Mouse (Mus musculus): ENCODE data around the gene Vbp1. TPM values are rescaled to one million over a fixed set of nuclear protein-coding genes. Genes with fewer than 3 reads are reported as not detected.
A peak's percentile ranks its signal among the peaks of the same experiment; 100 is the strongest.
"Not testable (repeated sequence)": the region's sequence is repeated elsewhere in the genome, so short reads cannot be mapped to it uniquely, and the experiment has no call there.

The Vbp1 gene
- 0.51 and 0.55 TPM in 2 replicates for polyA plus RNA-seq (2012)

DNA sequence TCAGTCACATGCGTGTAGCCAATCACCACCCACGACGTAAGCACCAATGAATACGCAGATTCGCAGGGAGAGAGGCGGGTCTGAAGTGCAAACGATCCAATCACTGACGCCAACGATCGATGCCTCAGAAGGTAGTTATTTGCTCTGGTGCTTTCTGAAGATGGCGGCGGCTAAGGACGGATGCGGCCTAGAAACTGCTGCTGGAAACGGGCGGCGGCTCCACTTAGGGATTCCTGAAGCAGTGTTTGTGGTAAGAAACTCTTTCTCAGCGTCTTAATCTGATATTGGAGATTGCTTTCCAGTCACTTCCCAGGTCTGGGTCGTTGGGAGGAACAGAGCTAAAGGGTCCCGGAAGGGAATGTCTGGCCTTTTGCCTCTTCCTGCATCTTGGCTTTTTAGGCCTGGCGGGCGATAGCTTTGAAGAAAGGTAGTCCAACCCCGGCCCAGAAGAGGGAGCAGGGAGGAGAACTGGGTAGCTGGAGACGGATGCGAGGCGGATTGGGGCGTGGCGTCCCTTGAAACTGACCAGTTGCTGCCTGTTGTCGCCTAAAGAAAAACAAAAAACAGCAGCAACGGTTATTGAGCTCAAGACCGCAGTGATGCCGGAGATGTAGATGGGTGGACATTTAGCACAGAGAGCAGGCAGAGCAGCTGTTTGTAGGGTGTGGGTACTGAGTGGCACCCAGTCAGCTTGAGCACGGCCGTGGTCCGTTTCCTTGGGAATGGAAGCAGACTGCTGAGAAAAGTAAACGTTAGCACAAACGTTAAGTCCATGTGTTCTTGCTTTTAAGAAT is at the start of gene Vbp1:
Vbp1 (plus strand) TSS at position 121 of the 794 bp plus-strand sequence.
- Histone ChIP-seq H3K4me3 (replicated peaks) (peak within 1 kb of the TSS; percentile 84), H3K27me3 (ENCODE audit: control insufficient read depth) (peaks cover 12% of the 10 kb centered on the region), H3K4me1 (ENCODE audit: control insufficient read depth) (peaks cover 7% of the 10 kb centered on the region), H3K36me3 (ENCODE audit: control insufficient read depth) (peaks cover 10% of the 10 kb centered on the region), H3K9me3 (ENCODE audit: control insufficient read depth, low read length) (no peaks in the 10 kb centered on the region)
- TF ChIP-seq TAL1 (IDR thresholded peaks at IDR 0.05; ENCODE audit: low read length) (no peak), GATA1 (IDR thresholded peaks at IDR 0.05; ENCODE audit: low read length) (no peak)

DNA sequence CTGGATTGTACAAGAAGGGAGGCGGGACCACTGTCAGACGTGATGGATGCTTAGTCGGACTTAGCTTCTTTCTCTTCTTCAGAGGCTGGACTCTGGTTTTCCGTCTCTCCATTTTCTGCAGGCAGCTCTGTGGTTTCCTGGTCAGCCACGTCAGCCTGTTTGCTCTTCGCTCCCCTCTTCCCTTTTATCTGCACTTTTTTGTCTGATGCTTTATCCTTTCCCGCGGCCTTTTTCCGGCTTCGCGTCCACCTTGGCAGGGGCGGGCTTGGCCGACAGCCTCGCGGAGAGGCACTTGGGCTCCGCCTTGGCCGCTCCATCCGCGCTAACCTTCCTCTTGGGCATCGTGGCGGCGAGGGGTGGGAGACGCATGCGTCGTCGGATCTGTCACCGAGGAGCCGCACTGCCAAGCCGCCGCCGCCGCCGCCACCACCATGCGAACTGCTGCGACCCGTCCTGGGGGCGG is 38.9 kb upstream of the Vbp1 start:
- H3K36me3 ChIP-seq (ENCODE audit: control insufficient read depth); H3K9me3 ChIP-seq (ENCODE audit: control insufficient read depth, low read length); H3K4me1 ChIP-seq (ENCODE audit: control insufficient read depth); H3K27me3 ChIP-seq (ENCODE audit: control insufficient read depth): not testable (repeated sequence)
- peak overlapping the region; percentile 40 for H3K4me3 ChIP-seq (replicated peaks)

DNA sequence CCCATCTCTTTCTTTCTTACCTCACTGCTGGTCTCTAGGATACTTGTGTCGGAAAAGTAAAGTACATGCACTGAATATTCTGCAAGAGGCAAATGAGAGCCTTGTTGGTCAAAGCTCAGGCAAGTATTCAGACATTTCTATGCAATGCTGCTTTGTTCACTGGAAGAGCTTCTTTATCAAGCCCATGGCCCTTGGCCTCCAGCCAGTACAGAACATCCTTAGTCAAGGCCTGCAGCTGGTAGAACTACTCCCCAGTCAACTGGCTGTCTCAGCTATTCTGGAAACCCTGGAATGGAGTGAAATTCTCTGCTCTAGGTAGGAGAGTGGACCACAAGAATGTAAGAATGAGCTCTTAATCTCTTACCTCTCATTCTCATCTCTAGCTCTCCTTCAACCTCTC is 24.2 kb upstream of the Vbp1 start:
- Histone ChIP-seq H3K27me3 (ENCODE audit: control insufficient read depth) (peaks cover 2% of the 10 kb centered on the region; the same call in 1 of the 2 replicates), H3K4me3 (replicated peaks) (no peak overlapping the region), H3K9me3 (ENCODE audit: control insufficient read depth, low read length) (no peaks in the 10 kb centered on the region), H3K4me1 (ENCODE audit: control insufficient read depth) (no peaks in the 10 kb centered on the region), H3K36me3 (ENCODE audit: control insufficient read depth) (no peaks in the 10 kb centered on the region)
- TF ChIP-seq TAL1 (IDR thresholded peaks at IDR 0.05; ENCODE audit: low read length) (no peak), GATA1 (IDR thresholded peaks at IDR 0.05; ENCODE audit: low read length) (no peak)

DNA sequence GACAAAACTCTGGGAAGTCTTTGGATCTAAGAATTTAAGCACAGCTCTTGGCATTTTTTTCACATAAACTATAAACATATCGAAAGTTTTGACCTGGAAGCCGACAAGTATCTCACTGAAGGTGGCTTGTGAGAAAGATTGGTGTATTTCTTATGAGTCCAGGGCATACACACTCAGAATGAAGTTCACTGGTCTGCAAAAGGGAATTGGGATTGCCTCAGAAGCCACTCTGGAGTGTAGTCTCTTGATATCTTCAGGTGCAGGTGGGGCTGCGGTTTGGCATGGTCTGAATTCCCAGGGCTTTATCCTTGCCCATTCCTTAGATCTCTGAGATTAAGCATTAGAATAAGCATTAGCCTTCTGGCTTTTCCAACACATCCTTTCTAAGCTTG is 316 bp upstream of the Vbp1 start:
- no peak for TF ChIP-seq GATA1 (IDR thresholded peaks at IDR 0.05; ENCODE audit: low read length)
- TF ChIP-seq TAL1 (IDR thresholded peaks at IDR 0.05; ENCODE audit: low read length) = no peak
- peak overlapping the region; percentile 84 for H3K4me3 ChIP-seq (replicated peaks)
- peaks cover 7% of the 10 kb centered on the region for H3K4me1 ChIP-seq (ENCODE audit: control insufficient read depth)
- H3K27me3 ChIP-seq (ENCODE audit: control insufficient read depth) = peaks cover 12% of the 10 kb centered on the region
- peaks cover 10% of the 10 kb centered on the region for H3K36me3 ChIP-seq (ENCODE audit: control insufficient read depth)
- no peaks in the 10 kb centered on the region for H3K9me3 ChIP-seq (ENCODE audit: control insufficient read depth, low read length)

DNA sequence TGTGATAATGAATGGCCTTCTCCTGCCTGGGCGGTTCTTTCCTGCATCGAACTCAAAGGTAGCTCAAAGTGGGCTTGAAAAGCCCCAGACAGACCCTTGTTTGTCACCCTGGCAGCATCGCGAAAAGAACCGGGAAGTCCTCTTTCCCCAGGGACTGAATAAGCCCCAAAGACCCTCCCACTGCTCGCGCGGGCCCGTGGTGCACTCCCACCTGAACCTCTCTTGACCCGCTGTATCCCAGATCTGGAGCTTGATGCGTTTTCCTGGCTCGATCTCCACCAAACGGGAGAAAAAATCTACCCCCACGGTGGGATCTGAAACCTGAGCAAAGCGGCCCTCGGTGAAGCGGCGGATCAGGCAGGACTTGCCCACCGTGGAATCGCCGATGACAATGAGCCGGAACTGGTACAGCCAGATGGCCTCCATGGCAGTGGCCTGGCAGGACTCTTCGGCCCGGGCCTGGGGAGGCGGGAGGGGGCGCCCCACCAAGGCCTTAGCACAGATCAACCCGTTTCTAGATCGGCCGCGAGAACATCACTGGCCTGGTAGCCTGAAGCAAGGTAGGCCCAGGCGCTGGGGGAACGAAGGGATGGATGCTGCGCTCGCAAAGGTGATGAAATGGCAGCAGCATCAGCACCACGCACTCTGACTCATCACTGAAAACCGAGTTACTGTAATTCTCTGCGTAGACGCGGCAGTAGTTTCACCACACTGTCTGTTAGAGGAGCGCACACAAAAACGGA is 63.7 kb downstream of the Vbp1 start, which contains the start of gene Rab39b:
Rab39b (minus strand) TSS at position 650 of the 743 bp plus-strand sequence.
- H3K9me3 ChIP-seq (ENCODE audit: control insufficient read depth, low read length) = peaks cover 4% of the 10 kb centered on the region; the same call in 1 of the 2 replicates
- H3K4me1 ChIP-seq (ENCODE audit: control insufficient read depth) = no peaks in the 10 kb centered on the region
- TF ChIP-seq GATA1 (IDR thresholded peaks at IDR 0.05; ENCODE audit: low read length) = no peak
- TF ChIP-seq TAL1 (IDR thresholded peaks at IDR 0.05; ENCODE audit: low read length) = no peak
- H3K4me3 ChIP-seq (replicated peaks) = no peak within 1 kb of the TSS
- peaks cover 12% of the 10 kb centered on the region for H3K27me3 ChIP-seq (ENCODE audit: control insufficient read depth)
- no peaks in the 10 kb centered on the region for H3K36me3 ChIP-seq (ENCODE audit: control insufficient read depth)

DNA sequence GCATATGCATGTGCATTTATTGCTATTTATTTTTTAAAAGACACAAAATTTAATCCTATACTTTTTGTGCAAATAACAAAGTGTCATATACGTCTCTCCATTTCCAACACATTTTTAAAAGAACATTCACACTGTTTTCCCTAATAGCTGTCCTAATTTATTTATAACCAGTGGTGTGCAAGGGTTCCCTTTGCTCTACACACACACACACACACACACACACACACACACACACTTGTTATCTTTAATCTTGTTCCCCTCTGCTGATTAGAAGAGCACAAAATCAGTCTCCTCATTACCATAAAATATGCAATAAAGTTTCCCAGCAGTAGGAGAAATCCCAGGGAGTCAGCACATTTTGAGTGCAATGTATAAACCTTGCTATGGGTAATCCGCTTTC is 64.4 kb downstream of the Vbp1 start:
- Histone ChIP-seq H3K36me3 (ENCODE audit: control insufficient read depth) (no peaks in the 10 kb centered on the region), H3K4me1 (ENCODE audit: control insufficient read depth) (no peaks in the 10 kb centered on the region), H3K27me3 (ENCODE audit: control insufficient read depth) (peaks cover 12% of the 10 kb centered on the region), H3K9me3 (ENCODE audit: control insufficient read depth, low read length) (peaks cover 4% of the 10 kb centered on the region; the same call in 1 of the 2 replicates), H3K4me3 (replicated peaks) (no peak overlapping the region)
- no peak for TF ChIP-seq TAL1 (IDR thresholded peaks at IDR 0.05; ENCODE audit: low read length)
- TF ChIP-seq GATA1 (IDR thresholded peaks at IDR 0.05; ENCODE audit: low read length) = no peak

Other genes with a start within 250 kb of the Vbp1 start
- 0.17 and 0.26 TPM in 2 replicates for gene Fundc2, start 131.9 kb upstream of the Vbp1 start, polyA plus RNA-seq (2012)
- gene F8, start 131.7 kb upstream of the Vbp1 start, polyA plus RNA-seq (2012) = 0.01 TPM in 1 of 2 replicates, not detected in the other
- gene Cmc4, start 97.7 kb upstream of the Vbp1 start, polyA plus RNA-seq (2012) = 0.35 and 0.84 TPM in 2 replicates
- gene Mtcp1, start 97.7 kb upstream of the Vbp1 start, polyA plus RNA-seq (2012) = 0.16 and 0.28 TPM in 2 replicates
- gene Brcc3, start 97.7 kb upstream of the Vbp1 start, polyA plus RNA-seq (2012) = 0.15 and 0.52 TPM in 2 replicates
- gene Rab39b, start 63.9 kb downstream of the Vbp1 start, polyA plus RNA-seq (2012) = 0.02 TPM in 1 of 2 replicates, not detected in the other